Mouse (Mus musculus) heart, embryonic 12.5 days (tissue): ENCODE results near the gene Col1a2. TPM values are rescaled to one million over a fixed set of nuclear protein-coding genes. Genes with fewer than 3 reads are reported as not detected.
A peak's percentile ranks its signal among the peaks of the same experiment; 100 is the strongest.

Experiments
- ATAC-seq: fragments of 200-750 bp; cut with Nextera tagmentation; 2 replicates; pipeline ENCODE4 v1.8.0; 2017; ENCODE audit warnings: moderate TSS enrichment, moderate library complexity; ENCODE audit not compliant: insufficient number of reproducible peaks, low FRiP score
- H3K27ac ChIP-seq: fragments of 300-500 bp; sonication (generic); 2 replicates; pipeline ENCODE4 v1.5.1; 2016; ENCODE audit warnings: mild to moderate bottlenecking, moderate library complexity; ENCODE audit not compliant: poor library complexity, severe bottlenecking
- H3K27me3 ChIP-seq: fragments of 300-500 bp; sonication (generic); replicated peaks from 2 replicates; pipeline ENCODE4 v1.6.1; 2016; ENCODE audit warnings: mild to moderate bottlenecking, moderate library complexity
- H3K36me3 ChIP-seq: fragments of 300-500 bp; sonication (generic); 2 replicates; pipeline ENCODE4 v1.6.1; 2016; ENCODE audit warnings: mild to moderate bottlenecking, moderate library complexity
- H3K4me1 ChIP-seq: fragments of 300-500 bp; sonication (generic); replicated peaks from 2 replicates; pipeline ENCODE4 v1.6.1; 2016; ENCODE audit warnings: mild to moderate bottlenecking
- H3K4me2 ChIP-seq: fragments of 300-500 bp; sonication (generic); 2 replicates; pipeline ENCODE4 v1.6.1; 2016; ENCODE audit warnings: mild to moderate bottlenecking, moderate library complexity
- H3K4me3 ChIP-seq: fragments of 300-500 bp; sonication (generic); 2 replicates; pipeline ENCODE4 v1.5.1; 2016; ENCODE audit warnings: mild to moderate bottlenecking
- H3K9ac ChIP-seq: fragments of 300-500 bp; sonication (generic); 2 replicates; pipeline ENCODE4 v1.6.1; 2016; ENCODE audit warnings: mild to moderate bottlenecking, moderate library complexity
- H3K9me3 ChIP-seq: fragments of 300-500 bp; sonication (generic); replicated peaks from 2 replicates; pipeline ENCODE4 v1.6.1; 2016; ENCODE audit warnings: mild to moderate bottlenecking, moderate library complexity
- WGBS: fragments of 180-500 bp; shearing (Covaris S2); methylation state at CpG from one replicate; pipeline ENCODE4 v1.1.7; 2016; 5-methylcytosine and 5-hydroxymethylcytosine counted together
- polyA plus RNA-seq: library from polyadenylated mRNA; unstranded; fragments of >200 nt; fragmentation: Nextera tagmentation; extraction: Ambion mirVana; gene quantifications from 2 replicates; pipeline ENCODE4 v1.2.1, GENCODE M21; 2016

Col1a2 gene
- polyA plus RNA-seq = 230 and 232 TPM in 2 replicates

- Histone ChIP-seq H3K36me3 (no peaks in the 10 kb centered on the region), H3K4me2 (peak within 1 kb of the TSS; percentile 97), H3K9me3 (no peaks in the 10 kb centered on the region), H3K9ac (peak within 1 kb of the TSS; percentile 68), H3K27ac (peak within 1 kb of the TSS; percentile 43), H3K4me1 (peaks cover 14% of the 10 kb centered on the region; the same call in 1 of the 2 replicates), H3K27me3 (no peaks in the 10 kb centered on the region), H3K4me3 (peak within 1 kb of the TSS; percentile 55)
- WGBS = 20% methylated on average over 3 of the region's 3 CpGs
- ATAC-seq = no peak
Measured at GRCm38 (mm10) chr6:4504603-4505131, at the start of gene Col1a2. Gene Col1a2 (plus strand): TSS chr6:4504814.

GRCm38 (mm10) chr6:4455518-4455917 is 49.1 kb upstream of the Col1a2 start:
- no peak for ATAC-seq
- Histone ChIP-seq H3K36me3 (no peaks in the 10 kb centered on the region), H3K9me3 (no peaks in the 10 kb centered on the region), H3K27me3 (no peaks in the 10 kb centered on the region), H3K4me3 (no peak overlapping the region), H3K4me2 (no peak overlapping the region), H3K27ac (peak overlapping the region; percentile 65; the same call in 1 of the 2 replicates), H3K4me1 (peaks cover 12% of the 10 kb centered on the region), H3K9ac (no peak overlapping the region)
- WGBS = 46% methylated on average over 5 of the region's 5 CpGs

GRCm38 (mm10) chr6:4455961-4456617 is 48.5 kb upstream of the Col1a2 start:
- H3K27ac ChIP-seq = peak overlapping the region; percentile 65
- no peak overlapping the region for H3K9ac ChIP-seq
- peaks cover 12% of the 10 kb centered on the region for H3K4me1 ChIP-seq
- no peak overlapping the region for H3K4me2 ChIP-seq
- H3K36me3 ChIP-seq = no peaks in the 10 kb centered on the region
- H3K4me3 ChIP-seq = no peak overlapping the region
- ATAC-seq = peak; percentile 45
- WGBS = 13% methylated on average over 5 of the region's 5 CpGs
- H3K27me3 ChIP-seq = no peaks in the 10 kb centered on the region
- no peaks in the 10 kb centered on the region for H3K9me3 ChIP-seq

GRCm38 (mm10) chr6:4456691-4457447 is 47.7 kb upstream of the Col1a2 start:
- peaks cover 12% of the 10 kb centered on the region for H3K4me1 ChIP-seq
- H3K4me3 ChIP-seq = no peak overlapping the region
- 53% methylated on average over 12 of the region's 12 CpGs for WGBS
- H3K27me3 ChIP-seq = no peaks in the 10 kb centered on the region
- H3K36me3 ChIP-seq = no peaks in the 10 kb centered on the region
- H3K4me2 ChIP-seq = no peak overlapping the region
- ATAC-seq = peak; percentile 53
- H3K9me3 ChIP-seq = no peaks in the 10 kb centered on the region
- no peak overlapping the region for H3K9ac ChIP-seq
- peak overlapping the region; percentile 65 for H3K27ac ChIP-seq

- Histone ChIP-seq H3K27me3 (no peaks in the 10 kb centered on the region), H3K36me3 (no peaks in the 10 kb centered on the region), H3K4me1 (peaks cover 12% of the 10 kb centered on the region), H3K9me3 (no peaks in the 10 kb centered on the region), H3K4me3 (no peak overlapping the region), H3K9ac (no peak overlapping the region), H3K27ac (peak overlapping the region; percentile 65; the same call in 1 of the 2 replicates), H3K4me2 (no peak overlapping the region)
- 21% methylated on average over 6 of the region's 6 CpGs for WGBS
- ATAC-seq = no peak
Measured at GRCm38 (mm10) chr6:4457555-4457996, 47.0 kb upstream of the Col1a2 start.

- Histone ChIP-seq H3K4me3 (no peak overlapping the region), H3K9me3 (no peaks in the 10 kb centered on the region), H3K4me1 (peaks cover 3% of the 10 kb centered on the region), H3K27ac (peak overlapping the region; percentile 58), H3K27me3 (no peaks in the 10 kb centered on the region), H3K4me2 (no peak overlapping the region), H3K9ac (no peak overlapping the region), H3K36me3 (no peaks in the 10 kb centered on the region)
- 10% methylated on average over 3 of the region's 3 CpGs for WGBS
- ATAC-seq = no peak
Measured at GRCm38 (mm10) chr6:4465320-4465719, 39.3 kb upstream of the Col1a2 start.

- H3K4me3 ChIP-seq = no peak overlapping the region
- H3K9me3 ChIP-seq = no peaks in the 10 kb centered on the region
- no peak for ATAC-seq
- H3K4me2 ChIP-seq = no peak overlapping the region
- H3K27ac ChIP-seq = peak overlapping the region; percentile 24; the same call in 1 of the 2 replicates
- 57% methylated on average over 4 of the region's 4 CpGs for WGBS
- no peaks in the 10 kb centered on the region for H3K36me3 ChIP-seq
- H3K4me1 ChIP-seq = peaks cover 15% of the 10 kb centered on the region
- no peak overlapping the region for H3K9ac ChIP-seq
- H3K27me3 ChIP-seq = no peaks in the 10 kb centered on the region
Measured at GRCm38 (mm10) chr6:4483577-4483936, 21.1 kb upstream of the Col1a2 start.

- Histone ChIP-seq H3K36me3 (no peaks in the 10 kb centered on the region), H3K27me3 (no peaks in the 10 kb centered on the region), H3K4me2 (peak overlapping the region; percentile 9; the same call in 1 of the 2 replicates), H3K9ac (no peak overlapping the region), H3K4me1 (peaks cover 20% of the 10 kb centered on the region), H3K9me3 (no peaks in the 10 kb centered on the region), H3K27ac (peak overlapping the region; percentile 24), H3K4me3 (no peak overlapping the region)
- WGBS = 34% methylated on average over 7 of the region's 7 CpGs
- ATAC-seq = 0 out of 2 replicates have a peak, but pooled peaks have one; percentile 22
Measured at GRCm38 (mm10) chr6:4483937-4484601, 20.5 kb upstream of the Col1a2 start.

- Histone ChIP-seq H3K36me3 (no peaks in the 10 kb centered on the region), H3K27me3 (no peaks in the 10 kb centered on the region), H3K4me3 (no peak overlapping the region), H3K9me3 (no peaks in the 10 kb centered on the region), H3K4me2 (no peak overlapping the region), H3K4me1 (peaks cover 35% of the 10 kb centered on the region), H3K27ac (peak overlapping the region; percentile 87), H3K9ac (no peak overlapping the region)
- ATAC-seq = no peak
- WGBS = 11% methylated on average over 1 of the region's 1 CpGs
Measured at GRCm38 (mm10) chr6:4488349-4488748, 16.3 kb upstream of the Col1a2 start.

- no peaks in the 10 kb centered on the region for H3K9me3 ChIP-seq
- WGBS = 35% methylated on average over 1 of the region's 1 CpGs
- no peak for ATAC-seq
- H3K9ac ChIP-seq = no peak overlapping the region
- H3K4me3 ChIP-seq = no peak overlapping the region
- peak overlapping the region; percentile 44 for H3K4me2 ChIP-seq
- peaks cover 29% of the 10 kb centered on the region for H3K4me1 ChIP-seq
- no peaks in the 10 kb centered on the region for H3K36me3 ChIP-seq
- H3K27ac ChIP-seq = peak overlapping the region; percentile 87
- no peaks in the 10 kb centered on the region for H3K27me3 ChIP-seq
Measured at GRCm38 (mm10) chr6:4488966-4489365, 15.6 kb upstream of the Col1a2 start.
